Mouse (Mus musculus): Measurements from ENCODE around the gene Fcgr1. TPM values are rescaled to one million over a fixed set of nuclear protein-coding genes. Genes with fewer than 3 reads are reported as not detected.
"Not testable (repeated sequence)": the region's sequence is repeated elsewhere in the genome, so short reads cannot be mapped to it uniquely, and the experiment has no call there.

The Fcgr1 gene
- polyA plus RNA-seq, 1 experiment from 2014 or later = 1.8 TPM

DNA sequence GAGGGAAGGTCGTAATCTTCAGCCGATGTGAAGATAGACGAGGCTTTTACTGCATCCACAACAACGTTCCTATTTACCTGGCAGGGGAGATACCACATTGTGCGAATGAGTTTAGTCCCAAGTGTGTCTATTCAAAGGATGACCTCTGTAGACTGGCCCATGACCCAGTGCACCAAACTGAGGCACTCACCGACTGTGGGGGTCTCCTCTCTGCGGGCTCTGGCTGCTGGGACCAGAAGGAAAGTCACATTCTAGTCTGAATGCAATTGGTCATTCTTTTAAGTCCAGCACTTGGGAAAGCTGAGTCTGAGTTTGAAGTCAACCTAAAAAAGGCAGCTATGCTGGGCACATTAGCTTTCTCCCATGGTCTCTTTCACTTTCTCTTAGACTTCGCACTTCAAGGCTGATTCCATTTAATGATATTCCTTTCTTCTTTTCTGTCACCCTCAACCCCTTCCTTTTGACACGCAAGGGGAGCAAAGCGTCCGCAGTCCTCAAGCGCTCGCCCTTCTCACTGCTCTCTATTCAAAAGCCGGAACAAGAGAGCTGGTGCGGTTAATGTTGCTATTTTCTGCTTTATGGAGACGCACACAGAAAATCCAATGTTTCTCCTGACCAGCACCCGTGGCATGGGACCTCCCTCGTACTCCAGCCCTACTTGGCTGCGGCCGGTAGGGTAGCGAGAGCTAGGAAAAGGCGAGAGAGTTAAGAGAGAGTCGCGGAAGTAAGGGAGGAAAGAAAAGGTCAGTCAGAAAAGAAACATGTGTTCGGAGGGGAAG, 39.8 kb upstream of the Fcgr1 start:
- H3K36me3 ChIP-seq = no peaks in the 10 kb centered on the region
- peaks cover 93% of the 10 kb centered on the region for H3K27me3 ChIP-seq (replicated peaks)
- ATAC-seq (ENCODE audit: low FRiP score) = no peak
- no peaks in the 10 kb centered on the region for H3K4me1 ChIP-seq
- peak overlapping the region; percentile 15; the same call in 1 of the 2 replicates for H3K4me3 ChIP-seq (replicated peaks)
- H3K9ac ChIP-seq (replicated peaks) = no peak overlapping the region
- peak overlapping the region; percentile 17; the same call in 1 of the 2 replicates for H3K4me2 ChIP-seq
- H3K27ac ChIP-seq (replicated peaks) = no peak overlapping the region
- 2% methylated on average over 25 of the region's 25 CpGs for WGBS
- no peaks in the 10 kb centered on the region for H3K9me3 ChIP-seq (replicated peaks)

DNA sequence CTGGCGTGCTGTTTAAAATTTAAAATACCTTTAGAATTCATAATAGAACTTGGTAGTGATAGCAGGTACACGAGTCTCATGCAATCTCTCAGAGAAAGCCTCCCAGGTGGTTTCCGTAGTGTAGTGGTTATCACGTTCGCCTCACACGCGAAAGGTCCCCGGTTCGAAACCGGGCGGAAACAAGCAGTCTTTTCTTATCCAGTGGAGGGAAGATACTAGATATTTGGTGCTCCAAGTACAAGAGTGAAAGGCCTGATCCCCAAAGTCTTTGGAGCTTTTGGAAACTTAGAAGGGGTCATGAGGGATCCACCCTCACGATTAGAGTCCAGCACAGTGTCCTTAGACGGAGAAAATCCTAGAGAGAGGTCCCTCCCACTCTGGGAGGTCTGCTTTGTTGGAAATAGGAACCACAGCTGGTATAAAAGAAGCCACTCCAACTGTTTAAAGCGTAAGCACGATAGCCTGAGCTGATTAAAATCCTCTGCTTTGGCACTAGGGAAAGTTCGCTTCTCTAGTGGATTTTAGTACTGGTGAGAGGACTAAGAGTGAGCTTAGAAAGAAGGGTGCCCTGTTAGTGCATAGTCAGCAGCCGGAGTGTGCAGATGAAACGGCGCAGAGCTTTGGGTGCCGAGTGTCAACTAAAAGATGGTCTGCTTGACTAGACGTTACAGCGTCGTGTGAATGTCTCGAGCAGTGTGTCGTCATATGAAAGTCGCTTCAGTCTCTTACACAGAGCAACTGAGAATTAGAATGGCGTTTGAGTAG, 39.0 kb upstream of the Fcgr1 start:
- no peak overlapping the region for H3K4me2 ChIP-seq
- H3K4me3 ChIP-seq (replicated peaks) = no peak overlapping the region
- peaks cover 87% of the 10 kb centered on the region for H3K27me3 ChIP-seq (replicated peaks)
- H3K36me3 ChIP-seq = no peaks in the 10 kb centered on the region
- no peak for ATAC-seq (ENCODE audit: low FRiP score)
- WGBS = 3% methylated on average over 27 of the region's 27 CpGs
- H3K9me3 ChIP-seq (replicated peaks) = no peaks in the 10 kb centered on the region
- no peak overlapping the region for H3K27ac ChIP-seq (replicated peaks)
- H3K9ac ChIP-seq (replicated peaks) = no peak overlapping the region
- peaks cover 5% of the 10 kb centered on the region; the same call in 1 of the 2 replicates for H3K4me1 ChIP-seq

DNA sequence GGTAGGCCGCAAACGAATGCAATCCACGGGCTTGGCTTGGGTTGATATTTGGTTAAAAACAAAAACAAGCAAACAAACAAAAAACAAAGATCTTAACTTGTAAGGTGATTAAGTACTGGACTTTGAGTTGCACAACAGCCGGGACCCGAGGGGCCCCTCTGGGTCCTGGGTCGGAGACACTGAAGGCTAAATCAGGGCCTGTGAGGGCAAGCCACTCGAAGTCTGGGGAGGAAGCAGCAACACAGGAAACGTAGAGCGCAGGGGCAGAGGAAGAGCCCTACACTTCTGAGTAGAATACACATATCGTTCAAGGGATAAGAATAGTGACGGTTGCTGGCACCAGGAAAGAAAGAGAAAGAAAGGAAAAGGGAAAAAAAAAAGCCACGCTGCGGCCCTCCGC, 38.2 kb upstream of the Fcgr1 start:
- peaks cover 7% of the 10 kb centered on the region for H3K4me1 ChIP-seq
- no peak for ATAC-seq (ENCODE audit: low FRiP score)
- no peak overlapping the region for H3K27ac ChIP-seq (replicated peaks)
- peaks cover 83% of the 10 kb centered on the region for H3K27me3 ChIP-seq (replicated peaks)
- H3K4me2 ChIP-seq = no peak overlapping the region
- H3K36me3 ChIP-seq = no peaks in the 10 kb centered on the region
- WGBS = 23% methylated on average over 14 of the region's 14 CpGs
- no peak overlapping the region for H3K9ac ChIP-seq (replicated peaks)
- no peaks in the 10 kb centered on the region for H3K9me3 ChIP-seq (replicated peaks)
- H3K4me3 ChIP-seq (replicated peaks) = no peak overlapping the region

DNA sequence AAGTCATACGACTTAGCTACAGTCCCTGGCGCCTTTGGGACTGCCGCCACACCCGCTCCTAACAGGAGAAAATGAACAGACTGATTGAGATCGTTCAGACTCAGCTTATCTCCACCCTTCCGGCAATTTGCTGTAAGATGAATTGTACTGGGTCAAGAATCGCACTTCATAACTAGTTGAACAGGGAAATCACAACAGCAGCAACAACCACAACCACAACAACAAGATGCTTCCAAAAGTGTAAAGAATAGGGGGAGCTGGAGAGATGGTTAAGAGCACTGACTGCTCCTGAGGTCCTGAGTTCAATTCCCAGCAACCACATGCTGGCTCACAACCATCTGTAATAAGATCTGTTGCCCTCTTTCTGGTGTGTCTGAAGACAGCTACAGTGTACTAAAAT, 37.7 kb upstream of the Fcgr1 start:
- H3K4me3 ChIP-seq (replicated peaks) = no peak overlapping the region
- H3K4me1 ChIP-seq = peaks cover 7% of the 10 kb centered on the region
- H3K4me2 ChIP-seq = no peak overlapping the region
- H3K36me3 ChIP-seq = no peaks in the 10 kb centered on the region
- 71% methylated on average over 7 of the region's 7 CpGs for WGBS
- H3K9ac ChIP-seq (replicated peaks) = no peak overlapping the region
- H3K9me3 ChIP-seq (replicated peaks) = no peaks in the 10 kb centered on the region
- H3K27ac ChIP-seq (replicated peaks) = no peak overlapping the region
- ATAC-seq (ENCODE audit: low FRiP score) = no peak
- peaks cover 81% of the 10 kb centered on the region for H3K27me3 ChIP-seq (replicated peaks)

DNA sequence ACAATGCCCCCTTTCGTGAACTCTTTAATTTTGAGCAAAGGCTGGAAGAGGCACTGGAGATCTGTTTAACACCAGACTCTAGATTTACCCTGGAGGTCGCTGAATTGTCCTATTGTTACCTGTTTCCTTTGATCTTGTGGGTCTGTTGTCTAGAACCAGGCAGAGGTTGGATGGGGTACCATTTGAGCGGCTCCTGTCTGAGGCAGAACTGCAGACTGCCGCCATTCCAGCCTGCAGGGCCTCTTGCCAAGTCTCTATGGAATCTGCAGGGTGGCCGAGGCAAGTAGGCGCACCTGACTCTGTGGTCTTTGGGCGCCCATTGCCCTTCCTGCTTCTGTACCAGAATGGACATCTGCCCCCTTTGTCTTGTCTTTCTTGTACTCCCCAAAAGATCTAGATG, 36.8 kb upstream of the Fcgr1 start:
- 69% methylated on average over 7 of the region's 7 CpGs for WGBS
- Histone ChIP-seq H3K36me3 (no peaks in the 10 kb centered on the region), H3K27me3 (replicated peaks) (peaks cover 81% of the 10 kb centered on the region), H3K27ac (replicated peaks) (no peak overlapping the region), H3K9me3 (replicated peaks) (no peaks in the 10 kb centered on the region), H3K4me1 (peaks cover 7% of the 10 kb centered on the region), H3K4me2 (no peak overlapping the region), H3K4me3 (replicated peaks) (no peak overlapping the region), H3K9ac (replicated peaks) (no peak overlapping the region)
- no peak for ATAC-seq (ENCODE audit: low FRiP score)

DNA sequence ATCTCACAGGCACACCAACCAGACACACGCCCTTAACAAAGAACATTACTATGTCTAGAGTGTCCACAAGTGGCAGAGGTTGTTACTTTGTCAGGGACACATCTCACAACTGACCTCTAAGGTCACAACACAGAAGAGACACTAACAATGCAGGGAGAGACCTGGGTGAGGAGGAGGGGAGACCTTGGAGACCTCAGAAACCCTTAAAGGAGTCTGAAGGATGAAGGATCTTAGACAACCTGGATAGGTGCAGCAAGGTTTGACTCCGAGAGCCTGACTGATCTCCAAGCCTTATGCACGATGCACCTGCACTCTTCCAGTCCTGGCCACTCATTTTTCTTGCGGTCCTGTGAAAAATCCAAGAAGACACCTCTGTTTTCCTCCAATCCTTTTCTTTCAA, 36.4 kb upstream of the Fcgr1 start:
- Histone ChIP-seq H3K9ac (replicated peaks) (no peak overlapping the region), H3K9me3 (replicated peaks) (no peaks in the 10 kb centered on the region), H3K4me2 (no peak overlapping the region), H3K27me3 (replicated peaks) (peaks cover 81% of the 10 kb centered on the region), H3K4me1 (peaks cover 7% of the 10 kb centered on the region), H3K27ac (replicated peaks) (no peak overlapping the region), H3K36me3 (no peaks in the 10 kb centered on the region), H3K4me3 (replicated peaks) (no peak overlapping the region)
- WGBS = 87% methylated on average over 4 of the region's 4 CpGs
- ATAC-seq (ENCODE audit: low FRiP score) = no peak

DNA sequence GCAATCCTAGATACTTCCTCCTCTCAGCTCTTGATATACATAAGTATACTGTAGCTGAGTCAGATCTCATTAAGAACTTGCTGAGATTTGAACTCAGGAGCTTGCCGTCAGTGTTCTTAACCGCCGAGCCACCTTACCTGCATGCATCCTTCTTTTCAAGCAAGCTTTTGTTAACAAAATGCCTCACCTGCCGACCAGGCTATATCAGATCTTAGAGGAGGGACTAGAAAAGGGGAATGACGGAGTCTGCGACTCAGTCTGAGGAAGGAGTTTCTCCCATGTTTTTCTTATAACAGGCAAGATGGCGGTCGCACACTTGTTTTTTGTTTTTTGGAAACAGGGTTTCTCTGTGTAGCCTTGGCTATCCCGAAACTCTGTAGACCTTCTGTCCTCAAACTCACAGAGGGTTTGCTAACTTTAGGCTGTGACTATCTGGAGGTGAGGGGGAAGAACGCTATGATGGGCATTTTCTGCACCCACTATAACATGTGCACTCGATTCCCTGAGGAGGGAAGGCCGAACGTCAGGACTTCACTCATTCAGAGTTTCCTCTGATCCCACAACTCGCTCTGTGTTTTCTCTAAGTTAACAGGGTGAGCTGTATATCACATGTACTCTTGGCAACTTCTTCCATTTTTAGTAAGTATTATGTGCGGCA, 35.1 kb upstream of the Fcgr1 start:
- Histone ChIP-seq H3K27ac (replicated peaks) (no peak overlapping the region), H3K4me1 (peaks cover 7% of the 10 kb centered on the region), H3K27me3 (replicated peaks) (peaks cover 85% of the 10 kb centered on the region), H3K9ac (replicated peaks) (no peak overlapping the region), H3K4me3 (replicated peaks) (no peak overlapping the region), H3K4me2 (no peak overlapping the region), H3K9me3 (replicated peaks) (no peaks in the 10 kb centered on the region), H3K36me3 (no peaks in the 10 kb centered on the region)
- ATAC-seq (ENCODE audit: low FRiP score) = no peak
- 18% methylated on average over 15 of the region's 15 CpGs for WGBS

DNA sequence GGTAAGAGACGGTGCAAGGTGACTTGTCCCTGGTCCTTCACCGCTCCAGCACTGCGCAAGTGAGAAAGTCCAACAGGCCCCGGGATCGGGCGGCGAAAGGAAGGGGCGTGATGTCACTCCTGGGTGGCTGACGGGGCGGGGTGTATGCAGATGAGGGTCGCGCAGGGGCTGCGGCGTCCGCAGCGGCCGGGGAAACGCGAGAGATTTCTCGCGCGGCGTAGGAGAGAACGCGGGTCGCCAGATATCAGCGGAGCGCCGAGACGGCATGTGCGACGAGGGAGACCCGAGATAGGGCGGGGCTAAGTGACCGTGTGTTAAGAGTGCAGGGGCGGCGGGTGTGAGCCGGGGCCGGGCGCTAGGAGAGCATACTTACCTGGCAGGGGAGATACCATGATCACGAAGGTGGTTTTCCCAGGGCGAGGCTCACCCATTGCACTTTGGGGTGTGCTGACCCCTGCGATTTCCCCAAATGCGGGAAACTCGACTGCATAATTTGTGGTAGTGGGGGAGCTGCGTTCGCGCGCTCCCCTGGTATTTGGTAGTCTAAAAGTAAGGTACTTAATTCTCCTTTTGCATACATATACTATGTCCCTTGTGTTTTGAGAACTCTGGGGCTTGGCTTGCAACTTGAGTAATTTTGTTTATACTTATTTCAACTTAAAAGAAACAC, 34.4 kb upstream of the Fcgr1 start:
- Histone ChIP-seq H3K27me3 (replicated peaks) (peaks cover 84% of the 10 kb centered on the region), H3K4me2 (peak overlapping the region; percentile 56), H3K4me3 (replicated peaks) (peak overlapping the region; percentile 33)
- peak; percentile 35; the same call in 1 of the 2 replicates for ATAC-seq (ENCODE audit: low FRiP score)
- H3K36me3 ChIP-seq; H3K9me3 ChIP-seq (replicated peaks); H3K27ac ChIP-seq (replicated peaks); H3K9ac ChIP-seq (replicated peaks); H3K4me1 ChIP-seq: not testable (repeated sequence)
- under 1% methylated on average over 46 of the region's 49 CpGs for WGBS

DNA sequence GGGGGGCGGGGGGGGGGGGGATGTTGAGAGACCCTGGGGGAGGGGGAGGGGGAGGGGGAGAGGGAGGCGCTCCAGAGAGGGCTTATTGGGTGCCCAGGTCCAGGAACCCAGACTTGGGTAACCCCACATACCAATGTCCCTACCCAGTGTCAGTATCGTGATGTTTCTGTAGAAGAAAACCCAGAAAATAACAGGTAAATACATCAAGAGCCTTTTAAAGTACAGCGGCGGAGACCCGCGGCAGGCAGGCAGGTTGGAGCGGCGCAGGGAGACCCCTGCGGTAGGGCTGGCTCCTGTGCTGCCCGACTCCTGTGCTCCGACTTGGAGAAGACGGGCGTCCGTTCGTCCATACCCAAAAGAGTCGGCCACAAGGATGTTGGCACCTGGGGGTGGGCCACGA, 33.9 kb upstream of the Fcgr1 start:
- peaks cover 7% of the 10 kb centered on the region for H3K4me1 ChIP-seq
- H3K9me3 ChIP-seq (replicated peaks) = no peaks in the 10 kb centered on the region
- H3K4me3 ChIP-seq (replicated peaks) = peak overlapping the region; percentile 33
- H3K27me3 ChIP-seq (replicated peaks) = peaks cover 81% of the 10 kb centered on the region
- no peak overlapping the region for H3K9ac ChIP-seq (replicated peaks)
- H3K27ac ChIP-seq (replicated peaks) = no peak overlapping the region
- no peaks in the 10 kb centered on the region for H3K36me3 ChIP-seq
- no peak; the same call in 1 of the 2 replicates for ATAC-seq (ENCODE audit: low FRiP score)
- WGBS = 0% methylated on average over 13 of the region's 18 CpGs
- peak overlapping the region; percentile 56 for H3K4me2 ChIP-seq

DNA sequence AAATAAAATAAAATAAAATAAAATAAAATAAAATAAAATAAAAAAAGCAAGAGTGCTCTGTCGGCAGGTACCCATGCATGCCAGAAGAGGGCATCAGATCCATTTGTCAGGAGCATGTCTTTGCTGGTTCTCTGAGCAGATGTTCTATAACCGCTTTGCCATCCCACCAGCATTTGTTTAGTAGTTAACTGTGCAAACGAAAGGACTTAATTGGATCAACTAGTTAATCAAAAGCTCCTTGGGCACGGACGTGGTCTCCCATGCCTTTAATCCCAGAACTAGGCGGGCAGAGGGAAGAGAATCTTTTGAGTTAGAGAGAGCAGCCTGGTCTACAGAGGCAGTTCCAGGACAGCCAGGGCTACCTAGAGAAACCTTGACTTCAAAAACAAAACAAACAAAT, 33.4 kb upstream of the Fcgr1 start:
- Histone ChIP-seq H3K4me1 (peaks cover 7% of the 10 kb centered on the region), H3K4me2 (no peak overlapping the region), H3K27ac (replicated peaks) (no peak overlapping the region), H3K27me3 (replicated peaks) (peaks cover 81% of the 10 kb centered on the region), H3K9ac (replicated peaks) (no peak overlapping the region), H3K36me3 (no peaks in the 10 kb centered on the region), H3K4me3 (replicated peaks) (no peak overlapping the region), H3K9me3 (replicated peaks) (no peaks in the 10 kb centered on the region)
- 2% methylated on average over 6 of the region's 6 CpGs for WGBS
- ATAC-seq (ENCODE audit: low FRiP score) = no peak; the same call in 1 of the 2 replicates

DNA sequence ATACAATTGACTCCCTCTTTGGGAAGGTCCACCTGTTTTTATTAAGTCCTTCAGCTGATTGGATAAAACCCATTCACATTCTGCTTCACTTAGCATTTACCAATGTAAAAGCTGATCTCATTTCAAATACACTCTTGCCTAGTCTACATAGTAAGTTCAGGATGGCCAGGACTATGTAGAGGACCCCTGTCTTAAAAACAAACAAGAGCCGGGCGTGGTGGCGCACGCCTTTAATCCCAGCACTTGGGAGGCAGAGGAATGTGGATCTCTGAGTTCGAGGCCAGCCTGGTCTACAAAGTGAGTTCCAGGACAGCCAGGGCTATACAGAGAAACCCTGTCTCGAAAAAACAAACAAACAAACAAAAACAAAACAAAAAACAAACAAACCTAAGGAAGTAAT, 30.0 kb upstream of the Fcgr1 start:
- WGBS = 62% methylated on average over 6 of the region's 6 CpGs
- not testable (repeated sequence) for H3K27ac ChIP-seq (replicated peaks); H3K4me3 ChIP-seq (replicated peaks); H3K36me3 ChIP-seq; H3K4me1 ChIP-seq; ATAC-seq (ENCODE audit: low FRiP score); H3K9ac ChIP-seq (replicated peaks); H3K4me2 ChIP-seq; H3K9me3 ChIP-seq (replicated peaks)
- peaks cover 54% of the 10 kb centered on the region for H3K27me3 ChIP-seq (replicated peaks)
